Mouse (Mus musculus) gastrocnemius, adult 2 months (tissue): ENCODE measurements around the gene Zbed5. TPM values are rescaled to one million over a fixed set of nuclear protein-coding genes. Genes with fewer than 3 reads are reported as not detected.

Experiments used
- DNase-seq: peaks from one replicate; pipeline ENCODE4 v3.0.0; 2022
- H3K27ac ChIP-seq: fragments of 200-600 bp; 2 replicates; pipeline ENCODE4 v1.8.1; 2022; ENCODE audit warnings: mild to moderate bottlenecking
- H3K4me3 ChIP-seq: fragments of 200-600 bp; 2 replicates; pipeline ENCODE4 v1.8.1; 2022; ENCODE audit warnings: mild to moderate bottlenecking, moderate library complexity
- CTCF ChIP-seq: fragments of 200-600 bp; IDR thresholded peaks from 2 replicates; pipeline ENCODE4 v1.8.1; 2022; ENCODE audit warnings: antibody characterized with exemption, mild to moderate bottlenecking, moderate library complexity
- intact Hi-C: fragments of 180-260 bp; cut with DNase I; formaldehyde crosslinking; loops from one replicate; pipeline ENCODE4 v1.15.1; 2025
- long read RNA-seq, 2 experiments: library from polyadenylated mRNA; stranded (forward); transcript quantifications; one replicate each; pipeline ENCODE4 v2.0.0; 2021
- total RNA-seq, 2 experiments: library from RNA; stranded (reverse); gene quantifications; 2 replicates each; pipeline ENCODE4 v1.2.3; 2021

The Zbed5 gene
- total RNA-seq = under 1 TPM; 0.20 to 0.45 TPM
- long read RNA-seq, experiment 1 = 0 reads
- long read RNA-seq, experiment 2 = 0 reads

GRCm38 (mm10) chr5:129895198-129896088, at the start of gene Zbed5:
TSS of gene Zbed5 (plus strand) at chr5:129895723.
- TF ChIP-seq CTCF = no peak
- peak within 1 kb of the TSS; percentile 64 for H3K27ac ChIP-seq
- peak within 1 kb of the TSS; percentile 87 for H3K4me3 ChIP-seq
- intact Hi-C loops = loop anchor here (5.0 kb wide), 1 partner anchor 42 kb away; no protein-coding TSS in a partner anchor
- DNase-seq = peak; percentile 89

GRCm38 (mm10) chr5:129846752-129847557, 48.6 kb upstream of the Zbed5 start, which contains the start of gene Sumf2:
TSS of gene Sumf2 (plus strand) at chr5:129846986.
- 0 out of 2 replicates have a peak, but pooled peaks have one; percentile 6 for TF ChIP-seq CTCF
- Histone ChIP-seq H3K4me3 (peak within 1 kb of the TSS; percentile 78), H3K27ac (peak within 1 kb of the TSS; percentile 92)
- intact Hi-C loops = no loop called here
- peak; percentile 97 for DNase-seq

GRCm38 (mm10) chr5:129847558-129847820, 48.0 kb upstream of the Zbed5 start:
- Histone ChIP-seq H3K4me3 (peak overlapping the region; percentile 78), H3K27ac (peak overlapping the region; percentile 92)
- TF ChIP-seq CTCF = no peak
- intact Hi-C loops = no loop called here
- DNase-seq = no peak

GRCm38 (mm10) chr5:129855163-129855562, 40.4 kb upstream of the Zbed5 start:
- intact Hi-C loops = no loop called here
- no peak overlapping the region for H3K4me3 ChIP-seq
- DNase-seq = no peak
- peak; percentile 31; the same call in 1 of the 2 replicates for TF ChIP-seq CTCF
- no peak overlapping the region for H3K27ac ChIP-seq

DNA sequence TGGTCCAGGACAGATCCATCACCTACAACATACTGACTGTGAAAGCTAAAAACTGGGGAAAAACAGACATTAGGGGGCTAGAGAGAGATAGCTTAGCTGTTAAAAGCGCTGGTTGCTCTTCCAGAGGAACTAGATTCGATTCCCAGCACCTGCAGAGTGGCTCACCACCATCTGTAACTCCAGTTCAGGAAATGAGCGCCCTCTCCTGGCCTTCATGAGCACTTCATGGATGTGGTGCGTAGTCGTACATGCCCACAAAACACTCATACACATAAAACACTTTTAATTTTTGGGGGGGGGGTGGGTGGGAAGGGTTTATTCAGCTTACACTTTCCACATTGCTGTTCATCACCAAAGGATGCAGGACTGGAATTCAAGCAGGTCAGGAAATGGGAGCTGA, 39.1 kb upstream of the Zbed5 start:
- H3K27ac ChIP-seq = no peak overlapping the region
- DNase-seq = no peak
- intact Hi-C loops = no loop called here
- no peak overlapping the region for H3K4me3 ChIP-seq
- peak; percentile 22; the same call in 1 of the 2 replicates for TF ChIP-seq CTCF

- H3K27ac ChIP-seq = peak overlapping the region; percentile 13; the same call in 1 of the 2 replicates
- DNase-seq = no peak
- H3K4me3 ChIP-seq = no peak overlapping the region
- intact Hi-C loops = no loop called here
- no peak for TF ChIP-seq CTCF
Measured at GRCm38 (mm10) chr5:129862325-129862724, 33.2 kb upstream of the Zbed5 start.

DNA sequence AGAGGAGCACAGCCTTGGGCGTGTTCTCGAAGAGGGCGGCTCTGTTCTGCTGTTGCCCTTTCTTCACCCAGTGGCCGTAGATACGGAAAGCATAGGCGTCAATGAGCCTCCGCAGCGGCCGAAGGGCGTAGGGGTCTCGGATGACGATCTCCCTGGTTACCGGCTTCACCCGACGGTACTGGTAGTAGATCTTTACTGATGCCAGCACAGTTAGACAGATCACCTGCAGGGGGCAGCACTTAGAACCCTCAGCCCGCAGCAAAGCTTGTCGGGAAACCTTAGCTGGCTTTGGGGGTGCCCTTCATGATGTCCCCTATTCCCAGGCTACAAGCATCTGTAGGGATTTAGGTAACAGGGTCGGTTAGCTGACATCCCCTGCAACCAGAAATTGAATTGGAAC, 31.1 kb upstream of the Zbed5 start:
- intact Hi-C loops = no loop called here

DNA sequence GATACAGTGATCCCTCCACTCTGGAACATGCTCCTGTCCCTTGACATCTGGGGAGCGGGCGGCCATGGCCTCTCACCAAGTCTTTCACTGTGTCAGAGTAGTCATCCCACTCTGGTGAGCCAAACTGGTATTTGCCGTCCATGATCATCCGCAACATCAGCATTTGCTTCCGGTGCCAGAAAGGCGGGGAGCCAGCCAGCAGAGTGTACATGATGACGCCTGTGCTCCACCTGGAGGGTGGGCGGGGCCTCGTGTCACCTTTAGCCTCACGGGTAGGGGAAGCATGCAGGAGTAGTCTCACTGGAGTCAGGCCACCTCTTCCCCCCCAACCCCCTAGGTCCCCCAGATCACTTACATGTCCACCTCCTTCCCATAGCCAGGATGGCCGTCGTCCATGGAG, 29.7 kb upstream of the Zbed5 start:
- TF ChIP-seq CTCF = no peak
- H3K4me3 ChIP-seq = no peak overlapping the region
- H3K27ac ChIP-seq = peak overlapping the region; percentile 67
- intact Hi-C loops = no loop called here
- DNase-seq = peak; percentile 71

More for the DNA sequence above, 31.1 kb upstream of the Zbed5 start:
- Histone ChIP-seq H3K4me3 (peak overlapping the region; percentile 35), H3K27ac (peak overlapping the region; percentile 72)
- TF ChIP-seq CTCF = peak; percentile 73
- DNase-seq = peak; percentile 73

DNA sequence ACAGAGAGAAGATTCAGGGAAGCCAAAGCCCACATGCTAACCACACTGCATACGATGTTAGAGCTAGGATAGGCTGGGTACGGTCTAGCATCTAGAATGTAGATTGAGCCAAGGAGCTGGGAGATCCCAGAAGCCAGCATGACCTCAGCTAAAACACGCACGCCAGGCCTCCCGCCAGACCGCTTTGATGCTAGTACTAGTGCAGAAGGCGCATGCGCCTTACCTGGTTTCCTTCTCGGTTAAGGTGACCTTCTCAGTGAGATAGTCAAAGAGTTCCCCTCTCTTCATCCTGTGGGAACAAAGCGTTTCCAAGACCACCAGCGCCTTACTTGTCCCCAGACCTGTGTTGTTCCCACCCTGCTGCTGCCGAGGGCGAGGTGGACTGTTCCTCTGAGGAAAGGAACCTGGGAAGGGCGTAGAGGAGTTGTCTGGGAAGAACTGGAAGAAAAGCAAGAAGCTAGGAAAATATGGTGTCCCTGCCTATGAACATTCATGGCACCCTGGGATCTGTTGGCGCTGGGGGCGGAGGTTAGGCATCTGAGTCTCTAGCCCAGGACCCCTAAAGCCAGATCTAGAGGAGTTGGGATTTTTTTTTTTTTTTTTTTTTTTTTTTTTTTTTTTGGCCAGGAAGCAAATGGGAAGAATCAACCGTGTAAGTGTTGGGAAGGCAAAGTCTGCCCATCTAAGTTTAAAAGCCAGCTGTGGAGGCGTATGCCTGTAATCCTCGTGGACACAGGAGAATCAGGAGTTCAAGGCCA, 26.1 kb upstream of the Zbed5 start:
- H3K27ac ChIP-seq = peak overlapping the region; percentile 89
- DNase-seq = no peak
- no peak for TF ChIP-seq CTCF
- intact Hi-C loops = no loop called here
- no peak overlapping the region for H3K4me3 ChIP-seq

DNA sequence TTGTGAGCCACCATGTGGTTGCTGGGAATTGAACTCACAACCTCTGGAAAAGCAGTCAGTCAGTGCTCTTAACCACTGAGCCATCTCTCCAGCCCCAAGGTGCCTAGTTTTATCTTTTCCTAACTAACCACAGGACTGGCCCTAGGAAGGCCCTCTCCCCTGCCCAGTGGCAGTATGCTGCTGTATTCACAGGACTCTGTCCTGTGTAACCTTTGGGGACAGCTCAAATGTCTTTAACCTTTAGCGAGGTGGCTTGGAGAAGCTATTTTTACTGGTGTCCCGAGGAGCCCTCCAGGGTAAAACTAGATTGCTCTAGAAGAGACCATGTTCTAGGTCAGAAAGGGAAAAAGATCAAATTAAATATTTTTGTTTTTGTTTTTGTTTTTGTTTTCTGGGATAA, 24.3 kb upstream of the Zbed5 start:
- TF ChIP-seq CTCF = no peak
- H3K4me3 ChIP-seq = peak overlapping the region; percentile 19; the same call in 1 of the 2 replicates
- DNase-seq = peak; percentile 64
- intact Hi-C loops = no loop called here
- H3K27ac ChIP-seq = peak overlapping the region; percentile 89

GRCm38 (mm10) chr5:129873942-129874341, 21.6 kb upstream of the Zbed5 start:
- H3K27ac ChIP-seq = peak overlapping the region; percentile 89

GRCm38 (mm10) chr5:129875098-129875497, 20.4 kb upstream of the Zbed5 start:
- H3K4me3 ChIP-seq = peak overlapping the region; percentile 48
- intact Hi-C loops = no loop called here
- no peak for DNase-seq
- TF ChIP-seq CTCF = no peak
- H3K27ac ChIP-seq = peak overlapping the region; percentile 74

More at GRCm38 (mm10) chr5:129873942-129874341, 21.6 kb upstream of the Zbed5 start:
- DNase-seq = no peak
- intact Hi-C loops = no loop called here
- TF ChIP-seq CTCF = no peak
- peak overlapping the region; percentile 40 for H3K4me3 ChIP-seq
